Mouse (Mus musculus) neural tube, embryonic 15.5 days (tissue): ENCODE results near the gene Srsf2. TPM values are rescaled to one million over a fixed set of nuclear protein-coding genes. Genes with fewer than 3 reads are reported as not detected.

ENCODE experiments used
- ATAC-seq: fragments of 200-750 bp; cut with Nextera tagmentation; 2 replicates; pipeline ENCODE4 v1.8.0; 2017; ENCODE audit warnings: mild to moderate bottlenecking, moderate TSS enrichment, moderate library complexity; ENCODE audit not compliant: low FRiP score
- H3K27ac ChIP-seq: fragments of 300-500 bp; sonication (generic); replicated peaks from 2 replicates; pipeline ENCODE4 v1.5.1; 2015; ENCODE audit warnings: mild to moderate bottlenecking, inconsistent platforms
- H3K27me3 ChIP-seq: fragments of 300-500 bp; sonication (generic); replicated peaks from 2 replicates; pipeline ENCODE4 v1.6.1; 2015; ENCODE audit warnings: inconsistent platforms
- H3K36me3 ChIP-seq: fragments of 300-500 bp; sonication (generic); 2 replicates; pipeline ENCODE4 v1.6.1; 2015; ENCODE audit warnings: inconsistent platforms
- H3K4me1 ChIP-seq: fragments of 300-500 bp; sonication (generic); 2 replicates; pipeline ENCODE4 v1.6.1; 2015; ENCODE audit warnings: inconsistent platforms
- H3K4me2 ChIP-seq: fragments of 300-500 bp; sonication (generic); 2 replicates; pipeline ENCODE4 v1.6.1; 2015; ENCODE audit warnings: inconsistent platforms, mild to moderate bottlenecking, moderate library complexity
- H3K4me3 ChIP-seq: fragments of 300-500 bp; sonication (generic); replicated peaks from 2 replicates; pipeline ENCODE4 v1.5.1; 2015; ENCODE audit warnings: mild to moderate bottlenecking, inconsistent platforms
- H3K9ac ChIP-seq: fragments of 300-500 bp; sonication (generic); replicated peaks from 2 replicates; pipeline ENCODE4 v1.6.1; 2015; ENCODE audit warnings: mild to moderate bottlenecking, inconsistent platforms
- H3K9me3 ChIP-seq: fragments of 300-500 bp; sonication (generic); replicated peaks from 2 replicates; pipeline ENCODE4 v1.6.1; 2016; ENCODE audit warnings: inconsistent platforms
- WGBS: fragments of 180-500 bp; shearing (Covaris S2); methylation state at CpG from one replicate; pipeline ENCODE4 v1.1.7; 2015; ENCODE audit warnings: mixed read lengths; 5-methylcytosine and 5-hydroxymethylcytosine counted together
- polyA plus RNA-seq: library from polyadenylated mRNA; unstranded; fragments of >200 nt; fragmentation: Nextera tagmentation; extraction: Ambion mirVana; gene quantifications from 2 replicates; pipeline ENCODE4 v1.2.1, GENCODE M21; 2015

The Srsf2 gene
- polyA plus RNA-seq, 1 experiment from 2014 or later: 514 TPM

- Histone ChIP-seq H3K27ac (no peak overlapping the region), H3K27me3 (no peaks in the 10 kb centered on the region), H3K9me3 (no peaks in the 10 kb centered on the region), H3K4me1 (0 out of 2 replicates have a peak, but pooled peaks cover 4% of the 10 kb centered on the region), H3K9ac (no peak overlapping the region), H3K4me3 (no peak overlapping the region), H3K36me3 (no peaks in the 10 kb centered on the region), H3K4me2 (no peak overlapping the region)
- no peak for ATAC-seq
- 96% methylated on average over 5 of the region's 5 CpGs for WGBS
Measured at GRCm38 (mm10) chr11:116802709-116803108, 50.2 kb downstream of the Srsf2 start.

- Histone ChIP-seq H3K4me2 (no peak overlapping the region), H3K9ac (no peak overlapping the region), H3K27ac (no peak overlapping the region), H3K9me3 (no peaks in the 10 kb centered on the region), H3K36me3 (no peaks in the 10 kb centered on the region), H3K4me3 (no peak overlapping the region), H3K27me3 (no peaks in the 10 kb centered on the region), H3K4me1 (0 out of 2 replicates have a peak, but pooled peaks cover under 1% of the 10 kb centered on the region)
- 80% methylated on average over 5 of the region's 5 CpGs for WGBS
- ATAC-seq: no peak
Measured at GRCm38 (mm10) chr11:116801106-116801505, 51.8 kb downstream of the Srsf2 start.

Other genes with a start within 250 kb of the Srsf2 start
- gene Rhbdf2, start 226.1 kb downstream of the Srsf2 start, polyA plus RNA-seq: 1.4 and 4.0 TPM in 2 replicates
- 3.1 and 3.4 TPM in 2 replicates for gene Prcd, start 199.6 kb downstream of the Srsf2 start, polyA plus RNA-seq
- 28.7 and 31.1 TPM in 2 replicates for gene Cygb, start 198.8 kb downstream of the Srsf2 start, polyA plus RNA-seq
- gene St6galnac1, start 77.6 kb downstream of the Srsf2 start, polyA plus RNA-seq: not detected in 2 replicates
- 38.2 and 43.2 TPM in 2 replicates for gene Mxra7, start 25.0 kb downstream of the Srsf2 start, polyA plus RNA-seq
- 64.7 and 66.7 TPM in 2 replicates for gene Mettl23, start 9.8 kb downstream of the Srsf2 start, polyA plus RNA-seq
- gene Jmjd6, start 9.6 kb downstream of the Srsf2 start, polyA plus RNA-seq: 63.2 and 68.6 TPM in 2 replicates
- gene Mfsd11, start 654 bp downstream of the Srsf2 start, polyA plus RNA-seq: 43.5 and 51.6 TPM in 2 replicates
- gene Mgat5b, start 65.8 kb upstream of the Srsf2 start, polyA plus RNA-seq: 20.1 and 25.0 TPM in 2 replicates